Mouse (Mus musculus) neural tube, embryonic 15.5 days (tissue): ENCODE results near the gene Trpc4ap. TPM values are rescaled to one million over a fixed set of nuclear protein-coding genes. Genes with fewer than 3 reads are reported as not detected.
"Not testable (repeated sequence)": the region's sequence is repeated elsewhere in the genome, so short reads cannot be mapped to it uniquely, and the experiment has no call there.

Experiments used
- ATAC-seq: fragments of 200-750 bp; cut with Nextera tagmentation; 2 replicates; pipeline ENCODE4 v1.8.0; 2017; ENCODE audit warnings: mild to moderate bottlenecking, moderate TSS enrichment, moderate library complexity; ENCODE audit not compliant: low FRiP score
- H3K27ac ChIP-seq: fragments of 300-500 bp; sonication (generic); replicated peaks from 2 replicates; pipeline ENCODE4 v1.5.1; 2015; ENCODE audit warnings: mild to moderate bottlenecking, inconsistent platforms
- H3K27me3 ChIP-seq: fragments of 300-500 bp; sonication (generic); replicated peaks from 2 replicates; pipeline ENCODE4 v1.6.1; 2015; ENCODE audit warnings: inconsistent platforms
- H3K36me3 ChIP-seq: fragments of 300-500 bp; sonication (generic); 2 replicates; pipeline ENCODE4 v1.6.1; 2015; ENCODE audit warnings: inconsistent platforms
- H3K4me1 ChIP-seq: fragments of 300-500 bp; sonication (generic); 2 replicates; pipeline ENCODE4 v1.6.1; 2015; ENCODE audit warnings: inconsistent platforms
- H3K4me2 ChIP-seq: fragments of 300-500 bp; sonication (generic); 2 replicates; pipeline ENCODE4 v1.6.1; 2015; ENCODE audit warnings: inconsistent platforms, mild to moderate bottlenecking, moderate library complexity
- H3K4me3 ChIP-seq: fragments of 300-500 bp; sonication (generic); replicated peaks from 2 replicates; pipeline ENCODE4 v1.5.1; 2015; ENCODE audit warnings: mild to moderate bottlenecking, inconsistent platforms
- H3K9ac ChIP-seq: fragments of 300-500 bp; sonication (generic); replicated peaks from 2 replicates; pipeline ENCODE4 v1.6.1; 2015; ENCODE audit warnings: mild to moderate bottlenecking, inconsistent platforms
- H3K9me3 ChIP-seq: fragments of 300-500 bp; sonication (generic); replicated peaks from 2 replicates; pipeline ENCODE4 v1.6.1; 2016; ENCODE audit warnings: inconsistent platforms
- WGBS: fragments of 180-500 bp; shearing (Covaris S2); methylation state at CpG from one replicate; pipeline ENCODE4 v1.1.7; 2015; ENCODE audit warnings: mixed read lengths; 5-methylcytosine and 5-hydroxymethylcytosine counted together
- polyA plus RNA-seq: library from polyadenylated mRNA; unstranded; fragments of >200 nt; fragmentation: Nextera tagmentation; extraction: Ambion mirVana; gene quantifications from 2 replicates; pipeline ENCODE4 v1.2.1, GENCODE M21; 2015

Gene Trpc4ap
- polyA plus RNA-seq, 1 experiment from 2014 or later = 157 TPM

DNA sequence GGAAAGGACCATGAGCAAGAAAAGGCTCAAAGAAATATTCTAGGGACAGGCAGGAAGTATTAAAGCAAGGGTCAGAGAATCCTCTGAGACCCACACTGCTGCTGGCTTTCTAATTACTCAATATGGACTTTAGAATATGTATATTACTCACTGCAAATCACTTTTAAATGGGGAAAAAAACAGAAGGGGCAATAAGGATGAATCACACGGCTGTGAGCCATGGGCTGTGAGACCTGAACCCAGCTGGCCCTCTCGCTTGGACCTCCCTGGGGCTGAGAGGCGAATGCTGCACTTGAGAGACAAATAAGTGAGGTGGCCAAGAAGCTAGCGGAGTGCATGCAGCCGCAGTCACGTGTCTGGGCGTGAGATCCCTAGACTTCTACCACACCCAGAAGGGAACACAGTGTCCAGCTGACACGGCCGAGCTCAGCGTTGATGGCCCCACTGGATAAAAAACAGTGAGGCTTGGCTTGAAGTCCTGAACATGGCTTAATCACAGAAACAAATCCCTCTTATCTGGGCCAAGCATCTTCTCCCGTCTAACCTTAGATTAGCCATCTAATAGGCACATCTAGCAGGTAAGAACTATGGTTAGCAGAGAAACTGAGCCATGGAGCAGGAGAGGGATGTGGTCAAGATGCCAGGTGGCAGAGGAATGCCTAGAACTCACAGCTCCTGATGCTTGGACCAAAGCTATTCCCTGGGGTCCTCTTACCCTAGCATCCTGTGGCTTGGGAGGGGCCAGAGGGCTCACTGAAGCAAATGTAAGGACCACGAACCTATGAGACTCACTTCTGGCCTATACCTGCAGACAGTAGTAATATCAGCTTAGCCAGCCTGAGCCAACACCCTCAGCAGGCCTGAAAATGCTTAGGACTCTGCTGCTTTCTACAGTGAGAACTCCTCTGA, 25.2 kb upstream of the Trpc4ap start:
- Histone ChIP-seq H3K9ac (no peak overlapping the region), H3K27me3 (no peaks in the 10 kb centered on the region), H3K4me1 (no peaks in the 10 kb centered on the region), H3K4me3 (no peak overlapping the region), H3K4me2 (no peak overlapping the region), H3K9me3 (no peaks in the 10 kb centered on the region), H3K36me3 (peaks cover 84% of the 10 kb centered on the region), H3K27ac (no peak overlapping the region)
- whole genome bisulfite sequencing = 92% methylated on average over 12 of the region's 12 CpGs
- no peak for ATAC-seq

DNA sequence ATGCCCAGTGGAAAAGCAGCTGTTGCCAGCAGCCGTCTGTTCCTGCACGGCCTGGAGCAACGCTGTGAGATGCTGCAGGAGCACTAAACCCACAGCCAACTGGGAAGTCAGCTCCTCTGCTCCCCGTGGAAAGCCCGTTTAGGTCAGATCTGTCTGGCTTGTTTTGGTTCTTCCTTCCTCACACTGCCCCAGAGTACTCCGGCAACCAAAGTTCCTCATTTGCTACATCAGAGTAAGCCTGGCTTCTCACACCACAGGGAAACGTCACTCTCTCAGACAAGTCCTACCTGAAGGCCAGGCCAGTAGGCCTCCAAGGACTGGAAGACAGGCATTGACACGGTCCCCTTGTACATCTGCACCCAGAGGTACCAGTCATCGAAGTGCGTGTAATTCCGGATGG, 18.4 kb upstream of the Trpc4ap start:
- Histone ChIP-seq H3K27me3 (no peaks in the 10 kb centered on the region), H3K4me1 (0 out of 2 replicates have a peak, but pooled peaks cover 3% of the 10 kb centered on the region), H3K4me3 (no peak overlapping the region), H3K27ac (no peak overlapping the region), H3K9ac (no peak overlapping the region), H3K9me3 (no peaks in the 10 kb centered on the region), H3K36me3 (peaks cover 77% of the 10 kb centered on the region), H3K4me2 (no peak overlapping the region)
- ATAC-seq = no peak
- 90% methylated on average over 11 of the region's 11 CpGs for WGBS

DNA sequence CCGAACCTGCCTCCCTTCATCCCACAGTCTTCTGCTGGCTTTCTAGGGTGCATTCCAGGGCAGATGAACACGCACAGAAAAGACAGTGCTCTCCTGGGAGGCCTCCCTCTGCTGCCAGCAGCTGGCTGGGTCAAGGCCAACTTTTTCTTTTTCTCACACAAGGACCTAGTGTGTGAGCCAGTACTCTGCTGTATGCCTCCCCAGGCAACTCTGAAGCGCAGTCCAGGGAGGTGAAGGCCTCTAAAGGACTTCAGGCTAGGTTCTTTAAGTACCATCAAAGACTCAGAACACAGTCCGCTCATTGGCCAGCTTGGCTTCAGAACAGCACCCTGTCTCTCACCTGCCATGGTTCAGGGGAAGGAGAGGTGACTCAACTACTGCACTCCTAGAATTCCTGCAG, 15.1 kb upstream of the Trpc4ap start:
- WGBS = 67% methylated on average over 4 of the region's 4 CpGs

DNA sequence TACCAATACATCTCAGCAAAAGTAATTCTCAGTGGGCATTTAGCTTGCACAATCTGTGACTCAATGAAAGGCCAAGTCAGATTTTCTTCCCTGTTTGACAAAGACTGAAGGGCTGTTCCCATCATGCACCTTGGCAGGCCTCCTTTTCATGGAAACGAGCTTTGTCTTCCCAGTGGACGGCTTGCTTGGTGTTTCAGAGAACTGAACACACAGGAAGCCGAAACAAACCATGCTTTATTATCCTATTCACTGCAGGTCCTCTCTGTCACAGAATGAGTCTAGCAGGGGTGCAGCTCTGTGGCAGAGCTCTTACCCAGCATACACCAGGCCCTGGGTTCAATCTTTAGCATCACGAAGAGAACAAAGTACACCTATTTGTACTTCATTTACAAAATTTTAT, 11.4 kb upstream of the Trpc4ap start:
- no peak overlapping the region for H3K4me3 ChIP-seq
- WGBS = 17% methylated on average over 4 of the region's 4 CpGs
- no peak overlapping the region for H3K27ac ChIP-seq
- H3K9me3 ChIP-seq = no peaks in the 10 kb centered on the region
- H3K9ac ChIP-seq = no peak overlapping the region
- H3K4me1 ChIP-seq = 0 out of 2 replicates have a peak, but pooled peaks cover 3% of the 10 kb centered on the region
- no peak for ATAC-seq
- no peaks in the 10 kb centered on the region for H3K27me3 ChIP-seq
- peaks cover 58% of the 10 kb centered on the region for H3K36me3 ChIP-seq
- H3K4me2 ChIP-seq = no peak overlapping the region

More for the DNA sequence above, 15.1 kb upstream of the Trpc4ap start:
- Histone ChIP-seq H3K36me3 (peaks cover 76% of the 10 kb centered on the region), H3K4me2 (no peak overlapping the region), H3K4me1 (0 out of 2 replicates have a peak, but pooled peaks cover 3% of the 10 kb centered on the region), H3K4me3 (no peak overlapping the region), H3K9ac (no peak overlapping the region), H3K27me3 (no peaks in the 10 kb centered on the region), H3K27ac (no peak overlapping the region), H3K9me3 (no peaks in the 10 kb centered on the region)
- no peak for ATAC-seq

DNA sequence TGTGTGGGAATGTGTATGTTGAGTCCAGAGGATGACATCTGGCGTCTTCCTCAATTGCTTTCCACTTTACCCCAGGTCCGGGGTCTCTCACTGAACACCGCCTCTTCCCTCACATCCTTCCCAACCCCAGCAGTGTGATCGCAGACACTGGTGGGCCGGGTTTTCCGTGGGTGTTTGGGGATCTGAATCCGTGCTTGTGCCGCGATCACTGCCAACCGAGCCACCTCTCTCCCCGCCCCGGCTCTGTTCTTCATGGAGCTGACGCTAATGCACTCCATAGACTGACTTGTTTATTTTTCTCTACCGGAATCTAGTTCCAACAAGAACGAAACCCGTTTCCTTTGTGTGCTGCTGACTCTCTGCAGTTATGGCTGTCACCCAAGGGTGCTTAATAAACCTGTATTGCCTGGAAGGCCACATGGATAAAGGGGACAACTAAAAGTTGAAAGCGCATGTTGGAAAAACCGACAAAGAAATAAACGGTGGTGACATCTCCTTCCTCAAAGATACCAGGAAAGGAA, 9.3 kb upstream of the Trpc4ap start:
- Histone ChIP-seq H3K4me1 (no peaks in the 10 kb centered on the region), H3K4me2 (no peak overlapping the region), H3K27me3 (no peaks in the 10 kb centered on the region), H3K36me3 (peaks cover 46% of the 10 kb centered on the region), H3K27ac (no peak overlapping the region), H3K9me3 (no peaks in the 10 kb centered on the region), H3K9ac (no peak overlapping the region), H3K4me3 (no peak overlapping the region)
- WGBS = 95% methylated on average over 19 of the region's 19 CpGs
- no peak for ATAC-seq

DNA sequence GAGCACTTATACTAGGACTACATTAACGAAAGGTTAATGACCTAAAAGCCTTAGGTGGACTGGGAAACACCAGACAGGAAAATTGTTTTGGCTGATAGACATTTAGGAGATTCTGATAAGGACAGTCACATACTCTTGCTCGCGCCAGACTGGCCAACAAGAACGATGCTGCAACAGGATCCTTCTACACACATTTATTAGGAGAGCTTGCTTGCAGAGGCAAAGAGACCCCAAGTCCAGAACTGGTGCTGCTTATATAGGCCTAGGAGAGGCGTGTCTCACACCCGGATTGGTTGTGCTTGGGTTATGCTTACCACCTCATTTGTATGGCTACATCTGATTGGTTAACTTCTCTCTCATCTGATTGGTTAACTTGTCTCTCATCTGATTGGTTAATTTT, 6.3 kb upstream of the Trpc4ap start:
- H3K4me3 ChIP-seq, ATAC-seq, H3K9ac ChIP-seq, H3K27me3 ChIP-seq, H3K4me2 ChIP-seq, H3K4me1 ChIP-seq, H3K27ac ChIP-seq, H3K9me3 ChIP-seq: not testable (repeated sequence)
- H3K36me3 ChIP-seq = peaks cover 19% of the 10 kb centered on the region
- WGBS = 95% methylated on average over 6 of the region's 6 CpGs

DNA sequence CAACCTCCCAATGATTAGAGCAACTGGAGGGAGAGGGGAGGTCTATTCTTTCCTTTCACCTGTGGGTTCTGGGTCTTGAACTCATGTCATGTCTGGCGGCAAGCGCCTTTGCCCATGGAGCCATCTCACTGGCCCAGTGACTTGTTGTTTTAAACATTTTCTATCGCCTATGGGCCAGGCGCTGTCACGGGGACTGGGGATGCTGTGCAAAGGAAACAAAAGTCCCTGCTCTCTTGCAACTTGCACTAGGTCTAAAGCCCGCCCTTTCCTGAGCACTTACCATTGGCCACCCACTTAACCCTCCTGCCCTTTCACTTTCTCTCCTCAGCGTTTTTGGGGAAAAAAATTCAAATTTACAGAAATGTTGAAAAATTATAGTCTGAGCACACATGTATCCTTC, 4.7 kb upstream of the Trpc4ap start:
- ATAC-seq = no peak

DNA sequence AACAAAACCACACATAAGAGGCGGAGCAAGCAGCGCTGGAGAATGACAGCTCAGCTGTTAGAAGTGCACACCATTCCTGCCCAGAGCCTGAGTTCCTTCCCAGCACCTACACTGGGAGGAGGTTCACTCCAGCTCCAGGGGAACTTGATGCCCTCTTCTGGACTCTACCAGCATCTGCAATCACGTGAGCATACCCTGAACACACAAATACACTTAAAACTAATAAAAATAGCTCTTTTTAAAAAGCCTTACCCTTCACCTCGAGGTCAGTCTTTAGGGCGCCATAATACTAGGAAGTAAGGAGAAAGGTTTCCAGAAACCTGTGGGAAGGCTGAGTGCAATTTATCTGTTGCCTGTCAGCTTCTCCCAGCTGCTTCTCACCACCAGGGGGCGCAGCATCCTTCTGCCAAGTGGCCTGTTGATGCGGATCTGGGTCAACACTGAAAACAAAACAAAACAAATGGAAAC, 3.9 kb upstream of the Trpc4ap start:
- Histone ChIP-seq H3K27ac (no peak overlapping the region), H3K4me1 (peaks cover 3% of the 10 kb centered on the region), H3K9ac (no peak overlapping the region), H3K4me3 (no peak overlapping the region), H3K27me3 (no peaks in the 10 kb centered on the region), H3K9me3 (no peaks in the 10 kb centered on the region), H3K36me3 (peaks cover 3% of the 10 kb centered on the region), H3K4me2 (no peak overlapping the region)
- WGBS = 13% methylated on average over 7 of the region's 7 CpGs
- no peak for ATAC-seq

More for the DNA sequence above, 4.7 kb upstream of the Trpc4ap start:
- Histone ChIP-seq H3K9me3 (no peaks in the 10 kb centered on the region), H3K4me1 (no peaks in the 10 kb centered on the region), H3K36me3 (peaks cover 8% of the 10 kb centered on the region), H3K9ac (no peak overlapping the region), H3K27me3 (no peaks in the 10 kb centered on the region), H3K4me2 (no peak overlapping the region), H3K27ac (no peak overlapping the region), H3K4me3 (no peak overlapping the region)
- 81% methylated on average over 7 of the region's 7 CpGs for WGBS

DNA sequence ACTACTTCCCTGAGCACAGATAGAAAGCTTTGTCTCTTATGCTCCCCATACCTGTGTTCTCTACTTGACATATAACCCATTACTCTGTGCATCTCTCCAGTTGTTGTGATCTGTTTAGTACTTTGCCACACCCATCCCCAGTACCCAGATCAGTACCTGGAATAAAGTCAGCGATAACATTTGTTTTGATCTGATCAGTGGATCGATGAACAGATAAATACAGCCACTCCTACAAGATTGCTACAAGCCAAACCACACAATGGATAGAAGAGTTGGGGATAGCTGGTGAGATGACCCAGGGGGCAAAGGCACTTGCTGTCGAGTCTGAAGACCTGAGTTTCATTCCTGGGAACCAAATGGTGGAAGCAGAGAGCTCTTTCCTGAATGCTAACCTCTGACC, 3.1 kb upstream of the Trpc4ap start:
- H3K27ac ChIP-seq = no peak overlapping the region
- ATAC-seq = no peak
- no peak overlapping the region for H3K9ac ChIP-seq
- no peaks in the 10 kb centered on the region for H3K36me3 ChIP-seq
- peaks cover 11% of the 10 kb centered on the region for H3K4me1 ChIP-seq
- H3K4me2 ChIP-seq = no peak overlapping the region
- no peak overlapping the region for H3K4me3 ChIP-seq
- no peaks in the 10 kb centered on the region for H3K27me3 ChIP-seq
- WGBS = 77% methylated on average over 3 of the region's 3 CpGs
- no peaks in the 10 kb centered on the region for H3K9me3 ChIP-seq

DNA sequence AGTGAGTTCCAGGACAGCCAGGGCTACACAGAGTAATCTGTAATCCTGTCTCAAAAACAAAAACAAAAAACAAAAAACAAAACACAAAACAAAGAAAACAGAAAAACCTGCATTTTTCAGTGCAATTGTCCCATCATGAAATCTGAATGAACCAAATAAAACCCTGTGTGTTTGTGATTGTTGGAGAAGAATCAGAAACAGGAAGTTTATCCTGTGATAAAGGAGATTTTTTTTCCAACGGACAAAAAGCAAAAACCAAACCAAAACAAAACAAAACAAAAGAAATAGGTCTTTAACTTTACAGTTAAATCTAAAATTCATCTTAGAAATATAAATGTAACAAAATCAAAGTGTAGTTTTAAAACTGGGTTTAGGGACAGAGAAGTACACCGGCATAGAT, 2.4 kb upstream of the Trpc4ap start:
- H3K4me2 ChIP-seq = no peak overlapping the region

DNA sequence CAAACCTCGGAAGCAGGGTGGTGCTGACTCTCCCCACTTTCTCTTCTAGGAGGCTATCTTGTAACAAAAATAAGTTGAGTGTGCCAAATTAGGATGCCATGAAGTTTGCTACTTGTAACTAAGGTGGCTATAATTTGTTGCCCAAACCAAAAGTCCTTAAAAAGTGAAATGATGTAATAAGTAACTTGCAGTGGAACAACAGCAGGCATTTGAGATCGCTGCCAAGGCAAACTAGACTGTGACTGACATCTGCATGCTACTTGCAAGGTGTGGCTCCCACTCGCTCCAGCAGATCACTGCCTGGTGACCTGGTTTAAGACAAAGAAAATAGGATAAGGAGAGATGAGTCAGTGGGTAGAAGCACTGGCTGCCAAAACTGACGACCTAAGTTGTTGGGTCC, 952 bp upstream of the Trpc4ap start:
- Histone ChIP-seq H3K27ac (no peak overlapping the region), H3K9me3 (no peaks in the 10 kb centered on the region), H3K9ac (no peak overlapping the region), H3K36me3 (no peaks in the 10 kb centered on the region), H3K4me3 (no peak overlapping the region), H3K4me1 (peaks cover 24% of the 10 kb centered on the region), H3K4me2 (no peak overlapping the region), H3K27me3 (no peaks in the 10 kb centered on the region)
- ATAC-seq = no peak
- 81% methylated on average over 4 of the region's 4 CpGs for WGBS

More for the DNA sequence above, 2.4 kb upstream of the Trpc4ap start:
- Histone ChIP-seq H3K9me3 (no peaks in the 10 kb centered on the region), H3K4me3 (no peak overlapping the region), H3K27ac (no peak overlapping the region), H3K9ac (no peak overlapping the region), H3K4me1 (peaks cover 18% of the 10 kb centered on the region), H3K36me3 (no peaks in the 10 kb centered on the region), H3K27me3 (no peaks in the 10 kb centered on the region)
- no peak for ATAC-seq
- 81% methylated on average over 2 of the region's 2 CpGs for WGBS

DNA sequence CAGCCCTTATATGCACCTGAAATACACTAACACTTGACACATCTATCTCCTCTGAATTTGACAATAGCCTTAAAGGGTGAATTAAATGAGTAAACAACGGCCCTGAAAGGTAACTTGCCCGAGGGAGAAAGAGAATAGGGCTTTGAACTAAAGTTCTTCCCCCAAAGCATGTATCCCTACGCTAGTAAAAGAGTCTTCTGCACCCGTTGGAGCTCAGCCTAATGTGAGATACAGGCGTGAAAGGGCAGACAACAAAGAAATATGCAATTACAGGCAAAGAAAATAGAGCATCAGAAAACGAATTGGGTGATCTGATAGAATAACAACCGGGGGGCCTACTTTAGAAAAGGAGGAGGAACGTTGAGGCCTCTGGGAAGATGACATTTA, 855 bp downstream of the Trpc4ap start:
- Histone ChIP-seq H3K9me3 (no peaks in the 10 kb centered on the region), H3K36me3 (peaks cover 6% of the 10 kb centered on the region; the same call in 1 of the 2 replicates), H3K9ac (peak overlapping the region; percentile 98), H3K4me2 (peak overlapping the region; percentile 78), H3K27me3 (no peaks in the 10 kb centered on the region), H3K27ac (peak overlapping the region; percentile 95), H3K4me1 (peaks cover 33% of the 10 kb centered on the region), H3K4me3 (peak overlapping the region; percentile 98)
- WGBS = 3% methylated on average over 8 of the region's 8 CpGs
- no peak for ATAC-seq
